Mouse (Mus musculus) G1E (cell line): ENCODE measurements around the gene Gpr153.

Source experiments
- CTCF ChIP-seq: IDR thresholded peaks from 2 replicates; pipeline ENCODE4 v1.5.1; 2012; ENCODE audit warnings: low read depth, low read length, inconsistent platforms, mixed read lengths
- GATA1 ChIP-seq: IDR thresholded peaks from 2 replicates; pipeline ENCODE4 v1.6.1; 2012; ENCODE audit warnings: borderline replicate concordance, low read length, inconsistent platforms, mixed read lengths
- GATA2 ChIP-seq: IDR thresholded peaks from 2 replicates; pipeline ENCODE4 v1.6.1; 2012; ENCODE audit warnings: low read depth, low read length, inconsistent platforms, borderline replicate concordance
- POLR2AphosphoS5 ChIP-seq: IDR thresholded peaks from 2 replicates; pipeline ENCODE4 v1.6.1; 2012; ENCODE audit warnings: low read depth, low read length, inconsistent platforms; ENCODE audit not compliant: insufficient replicate concordance
- TAL1 ChIP-seq: conservative IDR thresholded peaks from 2 replicates; pipeline ENCODE4 v1.6.1; 2012; ENCODE audit warnings: low read depth, low read length, inconsistent platforms, mixed read lengths

DNA sequence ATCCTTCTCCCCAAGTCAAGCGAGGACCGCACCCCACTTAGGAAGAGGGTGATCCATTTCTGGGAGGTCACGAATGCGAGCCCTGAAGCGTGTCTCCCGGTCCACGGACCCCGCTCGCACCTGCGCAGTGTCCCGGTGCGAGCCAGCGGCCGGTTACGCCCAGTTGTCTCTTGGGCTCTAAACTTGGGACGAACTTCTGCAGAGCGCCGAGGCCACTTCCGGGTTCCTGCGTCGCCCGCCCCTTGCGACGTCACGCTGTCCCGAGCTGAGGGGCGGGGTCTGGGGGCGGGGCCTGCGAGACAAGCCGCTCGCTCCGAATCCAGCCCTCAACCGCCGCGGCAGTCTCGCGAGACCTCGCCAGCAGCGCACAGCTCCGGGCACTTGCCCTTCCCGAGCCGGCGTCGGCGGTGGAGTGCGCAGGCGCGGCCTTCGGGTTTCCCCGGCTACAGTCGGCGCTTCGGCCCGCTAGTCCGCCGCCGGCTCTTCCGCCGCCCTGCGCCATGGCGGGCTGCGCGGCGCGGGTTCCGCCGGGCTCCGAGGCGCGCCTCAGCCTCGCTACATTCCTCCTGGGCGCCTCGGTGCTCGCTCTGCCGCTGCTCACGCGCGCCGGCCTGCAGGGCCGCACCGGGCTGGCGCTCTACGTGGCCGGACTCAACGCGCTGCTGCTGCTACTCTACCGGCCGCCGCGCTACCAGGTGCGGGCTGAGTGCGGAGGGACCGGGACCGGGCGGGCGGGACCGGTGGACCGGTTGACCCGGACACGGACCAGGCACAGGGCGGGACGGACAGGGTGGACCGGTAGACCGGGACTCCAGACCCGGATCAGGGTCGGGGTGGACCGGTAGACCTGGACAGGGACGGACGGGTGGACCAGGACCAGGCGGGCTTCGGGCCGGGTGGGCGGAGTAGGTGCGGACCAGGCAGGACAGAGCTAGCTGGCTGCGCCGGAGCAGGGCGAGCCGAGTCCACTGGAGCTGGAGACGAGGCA, 23.1 kb downstream of the Gpr153 start, which contains the start of gene Icmt:
- TF ChIP-seq CTCF (no peak), GATA1 (no peak), TAL1 (no peak), POLR2AphosphoS5 (no peak), GATA2 (no peak)
